Mouse (Mus musculus): ENCODE measurements around the gene Gm20431. TPM values are rescaled to one million over a fixed set of nuclear protein-coding genes. Genes with fewer than 3 reads are reported as not detected.

Gene Gm20431
- polyA plus RNA-seq, 1 experiment: 0.44 TPM

DNA sequence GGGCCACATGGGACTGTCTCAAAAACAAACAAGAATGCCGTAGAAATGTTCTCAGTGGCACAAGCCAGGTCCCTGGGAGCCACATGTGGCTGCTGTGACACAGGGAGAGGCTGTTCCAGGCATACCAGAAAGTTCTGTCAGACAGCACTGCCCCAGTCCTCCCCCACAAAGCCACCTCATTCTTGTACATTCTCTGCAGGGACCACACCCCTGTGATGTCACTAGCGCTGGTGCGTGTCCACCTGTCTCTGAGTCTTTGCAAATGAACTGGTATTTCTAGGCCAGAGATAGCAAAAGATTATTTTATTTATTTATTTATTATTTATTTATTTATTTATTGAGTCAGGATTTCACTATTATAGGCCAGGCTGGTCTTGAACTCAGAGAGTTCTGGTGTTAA, 22.4 kb upstream of the Gm20431 start:
- H3K79me2 ChIP-seq (ENCODE audit: control insufficient read depth, insufficient read depth): no peaks in the 10 kb centered on the region
- no peaks in the 10 kb centered on the region for H3K36me3 ChIP-seq (ENCODE audit: control insufficient read depth, insufficient read depth)
- H3K27me3 ChIP-seq (ENCODE audit: control insufficient read depth, insufficient read depth, insufficient read length): no peaks in the 10 kb centered on the region
- TF ChIP-seq CTCF (IDR thresholded peaks at IDR 0.05; ENCODE audit: control insufficient read depth, insufficient read depth, insufficient read length) (no peak), MYOG (IDR thresholded peaks at IDR 0.05; ENCODE audit: control insufficient read depth, extremely low read depth, insufficient read length) (no peak)
- H3K4me3 ChIP-seq (ENCODE audit: insufficient read depth, poor library complexity, severe bottlenecking): no peak overlapping the region
- H3ac ChIP-seq (ENCODE audit: control insufficient read depth, insufficient read length, low read depth): no peak overlapping the region
- H3K79me3 ChIP-seq (ENCODE audit: low read depth): no peaks in the 10 kb centered on the region

GRCm38 (mm10) chr2:167680657-167681056, 19.4 kb upstream of the Gm20431 start:
- H3K79me3 ChIP-seq (ENCODE audit: low read depth): no peaks in the 10 kb centered on the region
- no peaks in the 10 kb centered on the region for H3K27me3 ChIP-seq (ENCODE audit: control insufficient read depth, insufficient read depth, insufficient read length)
- no peaks in the 10 kb centered on the region for H3K36me3 ChIP-seq (ENCODE audit: control insufficient read depth, insufficient read depth)
- H3ac ChIP-seq (ENCODE audit: control insufficient read depth, insufficient read length, low read depth): no peak overlapping the region
- no peak overlapping the region for H3K4me3 ChIP-seq (ENCODE audit: insufficient read depth, poor library complexity, severe bottlenecking)
- H3K79me2 ChIP-seq (ENCODE audit: control insufficient read depth, insufficient read depth): no peaks in the 10 kb centered on the region
- no peak for TF ChIP-seq MYOD1 (IDR thresholded peaks at IDR 0.05; ENCODE audit: control insufficient read depth, insufficient read length, low read depth)
- no peak for TF ChIP-seq MYOG (IDR thresholded peaks at IDR 0.05; ENCODE audit: control insufficient read depth, extremely low read depth, insufficient read length)
- TF ChIP-seq FOSL1 (IDR thresholded peaks at IDR 0.05; ENCODE audit: insufficient read depth, low read length, poor library complexity, severe bottlenecking): no peak
- peak; percentile 24 for TF ChIP-seq CTCF (IDR thresholded peaks at IDR 0.05; ENCODE audit: control insufficient read depth, insufficient read depth, insufficient read length)
- no peak for TF ChIP-seq USF1 (IDR thresholded peaks at IDR 0.05; ENCODE audit: low read depth)

DNA sequence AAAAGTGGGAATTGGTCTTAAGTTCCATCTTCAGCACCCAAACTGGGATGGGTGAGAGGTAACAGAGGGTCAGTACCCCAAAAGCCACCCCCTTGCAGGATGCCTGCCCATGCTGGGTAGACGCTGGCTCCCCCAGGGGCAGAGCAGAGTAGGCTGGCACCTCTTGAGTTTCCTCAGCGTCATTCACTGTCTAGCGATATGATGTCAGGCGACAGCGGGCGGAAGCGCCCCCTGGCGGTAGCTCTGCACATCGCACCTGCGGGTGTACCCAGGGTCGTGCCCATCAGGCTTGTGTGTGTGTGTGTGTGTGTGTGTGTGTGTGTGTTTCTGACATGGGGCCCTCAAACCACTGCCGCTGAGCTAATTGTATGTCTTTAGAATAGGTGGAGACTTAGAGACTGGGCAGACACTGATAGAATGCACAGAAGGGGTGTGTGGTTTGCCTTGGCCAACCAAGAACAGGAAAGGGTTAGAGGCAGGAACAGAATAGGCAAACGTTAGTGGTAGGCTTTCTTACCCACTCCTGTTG, 18.7 kb upstream of the Gm20431 start:
- Histone ChIP-seq H3K79me2 (ENCODE audit: control insufficient read depth, insufficient read depth) (no peaks in the 10 kb centered on the region), H3K4me3 (ENCODE audit: insufficient read depth, poor library complexity, severe bottlenecking) (no peak overlapping the region)
- TF ChIP-seq USF1 (IDR thresholded peaks at IDR 0.05; ENCODE audit: low read depth): no peak
- TF ChIP-seq CEBPB (IDR thresholded peaks at IDR 0.05; ENCODE audit: low read depth): no peak
- no peak for TF ChIP-seq MYOG (IDR thresholded peaks at IDR 0.05; ENCODE audit: control insufficient read depth, extremely low read depth, insufficient read length)
- TF ChIP-seq MYOD1 (IDR thresholded peaks at IDR 0.05; ENCODE audit: control insufficient read depth, insufficient read length, low read depth): peak; percentile 14
- TF ChIP-seq CTCF (IDR thresholded peaks at IDR 0.05; ENCODE audit: control insufficient read depth, insufficient read depth, insufficient read length): peak; percentile 96
- TF ChIP-seq FOSL1 (IDR thresholded peaks at IDR 0.05; ENCODE audit: insufficient read depth, low read length, poor library complexity, severe bottlenecking): no peak
- peak; percentile 35 for TF ChIP-seq MAX (IDR thresholded peaks at IDR 0.05)

GRCm38 (mm10) chr2:167678600-167678999, 17.3 kb upstream of the Gm20431 start:
- TF ChIP-seq CTCF (IDR thresholded peaks at IDR 0.05; ENCODE audit: control insufficient read depth, insufficient read depth, insufficient read length) (no peak), MYOD1 (IDR thresholded peaks at IDR 0.05; ENCODE audit: control insufficient read depth, insufficient read length, low read depth) (no peak), MYOG (IDR thresholded peaks at IDR 0.05; ENCODE audit: control insufficient read depth, extremely low read depth, insufficient read length) (no peak), MAX (IDR thresholded peaks at IDR 0.05) (no peak), USF1 (IDR thresholded peaks at IDR 0.05; ENCODE audit: low read depth) (no peak), FOSL1 (IDR thresholded peaks at IDR 0.05; ENCODE audit: insufficient read depth, low read length, poor library complexity, severe bottlenecking) (no peak), CEBPB (IDR thresholded peaks at IDR 0.05; ENCODE audit: low read depth) (no peak)
- Histone ChIP-seq H3ac (ENCODE audit: control insufficient read depth, insufficient read length, low read depth) (no peak overlapping the region), H3K4me3 (ENCODE audit: insufficient read depth, poor library complexity, severe bottlenecking) (no peak overlapping the region), H3K27me3 (ENCODE audit: control insufficient read depth, insufficient read depth, insufficient read length) (no peaks in the 10 kb centered on the region), H3K79me2 (ENCODE audit: control insufficient read depth, insufficient read depth) (no peaks in the 10 kb centered on the region), H3K36me3 (ENCODE audit: control insufficient read depth, insufficient read depth) (no peaks in the 10 kb centered on the region), H3K79me3 (ENCODE audit: low read depth) (no peaks in the 10 kb centered on the region)

More for the DNA sequence above, 18.7 kb upstream of the Gm20431 start:
- H3ac ChIP-seq (ENCODE audit: control insufficient read depth, insufficient read length, low read depth): no peak overlapping the region
- H3K36me3 ChIP-seq (ENCODE audit: control insufficient read depth, insufficient read depth): no peaks in the 10 kb centered on the region
- H3K79me3 ChIP-seq (ENCODE audit: low read depth): no peaks in the 10 kb centered on the region
- H3K27me3 ChIP-seq (ENCODE audit: control insufficient read depth, insufficient read depth, insufficient read length): no peaks in the 10 kb centered on the region

GRCm38 (mm10) chr2:167675120-167675909, 14.0 kb upstream of the Gm20431 start:
- peak; percentile 57 for TF ChIP-seq CTCF (IDR thresholded peaks at IDR 0.05; ENCODE audit: control insufficient read depth, insufficient read depth, insufficient read length)
- TF ChIP-seq MAX (IDR thresholded peaks at IDR 0.05): no peak
- Histone ChIP-seq H3K27me3 (ENCODE audit: control insufficient read depth, insufficient read depth, insufficient read length) (no peaks in the 10 kb centered on the region), H3K4me3 (ENCODE audit: insufficient read depth, poor library complexity, severe bottlenecking) (no peak overlapping the region), H3K79me3 (ENCODE audit: low read depth) (no peaks in the 10 kb centered on the region), H3K79me2 (ENCODE audit: control insufficient read depth, insufficient read depth) (no peaks in the 10 kb centered on the region), H3ac (ENCODE audit: control insufficient read depth, insufficient read length, low read depth) (no peak overlapping the region), H3K36me3 (ENCODE audit: control insufficient read depth, insufficient read depth) (no peaks in the 10 kb centered on the region)

- TF ChIP-seq MYOD1 (IDR thresholded peaks at IDR 0.05; ENCODE audit: control insufficient read depth, insufficient read length, low read depth): peak; percentile 80
- TF ChIP-seq MYOG (IDR thresholded peaks at IDR 0.05; ENCODE audit: control insufficient read depth, extremely low read depth, insufficient read length): no peak
- TF ChIP-seq USF1 (IDR thresholded peaks at IDR 0.05; ENCODE audit: low read depth): no peak
- no peak for TF ChIP-seq MAX (IDR thresholded peaks at IDR 0.05)
- no peak for TF ChIP-seq CEBPB (IDR thresholded peaks at IDR 0.05; ENCODE audit: low read depth)
- no peak overlapping the region for H3K4me3 ChIP-seq (ENCODE audit: insufficient read depth, poor library complexity, severe bottlenecking)
- no peak overlapping the region for H3ac ChIP-seq (ENCODE audit: control insufficient read depth, insufficient read length, low read depth)
- H3K79me2 ChIP-seq (ENCODE audit: control insufficient read depth, insufficient read depth): no peaks in the 10 kb centered on the region
- H3K79me3 ChIP-seq (ENCODE audit: low read depth): no peaks in the 10 kb centered on the region
- no peaks in the 10 kb centered on the region for H3K36me3 ChIP-seq (ENCODE audit: control insufficient read depth, insufficient read depth)
- H3K27me3 ChIP-seq (ENCODE audit: control insufficient read depth, insufficient read depth, insufficient read length): no peaks in the 10 kb centered on the region
These were observed 11.0 kb upstream of the Gm20431 start for GRCm38 (mm10) chr2:167672212-167672685.

All from C2C12 (cell line).